Mouse (Mus musculus) neural tube, embryonic 13.5 days (tissue): ENCODE measurements around the gene Aifm3. TPM values are rescaled to one million over a fixed set of nuclear protein-coding genes. Genes with fewer than 3 reads are reported as not detected.
A peak's percentile ranks its signal among the peaks of the same experiment; 100 is the strongest.

Source experiments
- ATAC-seq: fragments of 200-750 bp; cut with Nextera tagmentation; 2 replicates; pipeline ENCODE4 v1.8.0; 2017; ENCODE audit warnings: low read depth, mild to moderate bottlenecking, moderate TSS enrichment, moderate library complexity
- H3K27ac ChIP-seq: fragments of 300-500 bp; sonication (generic); replicated peaks from 2 replicates; pipeline ENCODE4 v1.5.1; 2015; ENCODE audit warnings: moderate library complexity, mild to moderate bottlenecking, inconsistent platforms
- H3K27me3 ChIP-seq: fragments of 300-500 bp; sonication (generic); 2 replicates; pipeline ENCODE4 v1.6.1; 2015; ENCODE audit warnings: mild to moderate bottlenecking, inconsistent platforms
- H3K36me3 ChIP-seq: fragments of 300-500 bp; sonication (generic); 2 replicates; pipeline ENCODE4 v1.6.1; 2015; ENCODE audit warnings: mild to moderate bottlenecking, inconsistent platforms
- H3K4me1 ChIP-seq: fragments of 300-500 bp; sonication (generic); replicated peaks from 2 replicates; pipeline ENCODE4 v1.6.1; 2015; ENCODE audit warnings: inconsistent platforms
- H3K4me2 ChIP-seq: fragments of 300-500 bp; sonication (generic); 2 replicates; pipeline ENCODE4 v1.6.1; 2015; ENCODE audit warnings: inconsistent platforms, mild to moderate bottlenecking, moderate library complexity
- H3K4me3 ChIP-seq: fragments of 300-500 bp; sonication (generic); 2 replicates; pipeline ENCODE4 v1.5.1; 2015; ENCODE audit warnings: mild to moderate bottlenecking, inconsistent platforms
- H3K9ac ChIP-seq: fragments of 300-500 bp; sonication (generic); 2 replicates; pipeline ENCODE4 v1.6.1; 2015; ENCODE audit warnings: moderate library complexity, mild to moderate bottlenecking, inconsistent platforms
- H3K9me3 ChIP-seq: fragments of 300-500 bp; sonication (generic); 2 replicates; pipeline ENCODE4 v1.6.1; 2016; ENCODE audit warnings: inconsistent platforms
- WGBS: fragments of 180-500 bp; shearing (Covaris S2); methylation state at CpG from one replicate; pipeline ENCODE4 v1.1.7; 2015; 5-methylcytosine and 5-hydroxymethylcytosine counted together
- polyA plus RNA-seq: library from polyadenylated mRNA; unstranded; fragments of >200 nt; fragmentation: Nextera tagmentation; extraction: Ambion mirVana; gene quantifications from 2 replicates; pipeline ENCODE4 v1.2.1, GENCODE M21; 2015

Aifm3 gene
- polyA plus RNA-seq, 1 experiment from 2014 or later: 2.6 TPM

DNA sequence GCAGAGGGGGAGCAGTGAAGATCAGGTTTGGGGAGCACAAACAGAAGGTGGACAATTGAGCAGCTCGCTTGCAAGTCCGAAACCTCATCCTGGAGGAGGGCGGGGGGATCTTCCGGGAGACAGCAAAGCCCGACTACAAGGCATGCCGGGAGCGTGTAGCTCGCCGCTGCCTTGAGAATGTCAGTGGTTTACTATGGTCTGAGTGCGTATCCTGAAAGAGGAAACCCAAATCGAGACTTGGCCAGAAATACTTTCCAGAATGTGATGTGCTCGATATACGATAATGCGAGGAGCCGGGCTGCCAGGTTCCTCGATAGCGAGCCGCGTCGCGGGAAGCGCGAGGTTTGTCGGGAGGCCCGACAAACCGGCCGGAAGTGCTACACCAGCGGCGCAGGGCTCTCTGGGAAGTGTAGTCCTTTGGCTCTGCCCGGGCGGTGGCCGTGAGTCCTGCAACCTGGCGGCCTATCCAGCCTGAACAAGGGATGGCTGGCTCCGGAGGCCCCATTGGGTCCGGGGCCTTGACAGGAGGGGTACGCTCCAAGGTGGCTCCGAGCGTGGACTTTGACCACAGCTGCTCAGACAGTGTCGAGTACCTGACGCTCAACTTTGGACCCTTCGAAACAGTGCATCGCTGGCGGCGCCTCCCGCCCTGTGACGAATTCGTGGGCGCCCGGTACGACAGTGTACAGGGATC is 19.3 kb downstream of the Aifm3 start, which contains the start of gene Lztr1:
Gene Lztr1 (plus strand): TSS at position 143 of the 694 bp plus-strand sequence.
- Histone ChIP-seq H3K36me3 (peaks cover 25% of the 10 kb centered on the region), H3K4me1 (peaks cover 19% of the 10 kb centered on the region), H3K27ac (peak within 1 kb of the TSS; percentile 90), H3K9me3 (no peaks in the 10 kb centered on the region), H3K9ac (peak within 1 kb of the TSS; percentile 88), H3K4me3 (peak within 1 kb of the TSS; percentile 87), H3K4me2 (peak within 1 kb of the TSS; percentile 86), H3K27me3 (no peaks in the 10 kb centered on the region)
- WGBS: under 1% methylated on average over 50 of the region's 50 CpGs
- ATAC-seq: peak; percentile 98

DNA sequence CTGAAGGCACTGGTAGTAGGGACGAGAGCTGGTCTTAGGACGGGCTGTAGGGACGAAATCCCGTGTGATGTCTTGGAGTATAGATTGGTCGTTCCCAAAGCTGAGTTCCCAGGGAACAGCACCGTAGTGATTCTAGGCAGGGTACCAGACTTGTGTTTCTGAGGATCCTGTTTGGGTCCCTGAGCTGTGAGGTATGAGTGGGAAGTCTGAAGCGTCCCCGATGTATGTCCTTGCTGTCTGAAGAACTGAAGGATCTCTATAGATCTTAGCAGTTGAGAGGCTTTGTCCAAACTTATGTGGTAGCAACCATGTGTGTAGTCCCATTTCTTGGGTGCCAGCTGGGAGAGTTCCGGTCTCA is 19.8 kb downstream of the Aifm3 start:
- no peak; the same call in none of the 2 replicates for ATAC-seq
- Histone ChIP-seq H3K9me3 (no peaks in the 10 kb centered on the region), H3K4me2 (peak overlapping the region; percentile 86), H3K9ac (peak overlapping the region; percentile 88), H3K4me1 (peaks cover 19% of the 10 kb centered on the region), H3K4me3 (peak overlapping the region; percentile 87), H3K36me3 (peaks cover 30% of the 10 kb centered on the region), H3K27ac (peak overlapping the region; percentile 90), H3K27me3 (no peaks in the 10 kb centered on the region)
- WGBS: 11% methylated on average over 9 of the region's 9 CpGs

DNA sequence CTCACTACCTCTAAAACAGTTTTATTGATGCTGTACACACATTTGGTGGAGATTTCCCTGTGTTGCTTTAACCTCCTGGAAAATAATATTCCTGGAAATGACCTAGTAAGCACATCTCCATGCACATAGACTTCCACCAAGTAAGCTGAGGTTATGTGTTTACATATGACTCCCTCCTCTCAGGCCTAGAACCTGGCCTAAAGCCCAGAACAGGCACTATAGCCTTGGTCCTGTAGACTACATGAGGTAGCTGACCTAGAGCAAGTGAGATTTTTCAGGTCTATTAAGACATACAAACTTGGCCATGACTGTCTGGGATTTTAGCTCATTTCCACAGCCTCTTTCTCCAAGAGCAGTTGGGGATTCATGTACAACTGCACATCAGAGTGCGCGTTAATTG is 20.7 kb downstream of the Aifm3 start:
- Histone ChIP-seq H3K27ac (no peak overlapping the region), H3K4me1 (peaks cover 19% of the 10 kb centered on the region), H3K4me2 (peak overlapping the region; percentile 86), H3K9ac (peak overlapping the region; percentile 88), H3K4me3 (peak overlapping the region; percentile 87), H3K9me3 (no peaks in the 10 kb centered on the region), H3K27me3 (no peaks in the 10 kb centered on the region), H3K36me3 (peaks cover 39% of the 10 kb centered on the region)
- ATAC-seq: no peak
- WGBS: 97% methylated on average over 2 of the region's 2 CpGs

DNA sequence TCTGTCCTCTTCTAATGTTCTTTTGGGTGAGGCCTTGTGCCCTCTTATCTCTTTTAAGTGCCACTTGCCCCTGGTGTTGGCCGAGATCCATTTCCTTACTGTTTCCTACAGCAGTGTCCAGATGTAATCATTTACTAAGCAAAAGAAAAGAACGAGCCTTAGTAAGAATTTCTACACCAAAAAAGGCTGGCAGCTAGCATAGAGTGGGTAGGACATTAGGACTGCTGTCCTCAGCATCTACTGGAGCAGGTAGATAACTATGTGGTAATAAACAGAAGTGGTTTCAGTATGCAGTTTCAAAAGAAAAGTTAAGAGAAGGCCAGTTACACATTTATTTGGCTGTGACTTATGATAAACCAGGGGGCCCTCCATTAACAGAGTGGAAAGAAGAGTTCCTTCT is 21.3 kb downstream of the Aifm3 start:
- no peaks in the 10 kb centered on the region for H3K9me3 ChIP-seq
- H3K9ac ChIP-seq: 0 out of 2 replicates have a peak overlapping the region, but pooled peaks have one; percentile 2
- no peak overlapping the region for H3K4me3 ChIP-seq
- ATAC-seq: no peak
- peaks cover 19% of the 10 kb centered on the region for H3K4me1 ChIP-seq
- 0 out of 2 replicates have a peak overlapping the region, but pooled peaks have one; percentile 86 for H3K4me2 ChIP-seq
- no peak overlapping the region for H3K27ac ChIP-seq
- WGBS: 95% methylated on average over 2 of the region's 2 CpGs
- H3K27me3 ChIP-seq: no peaks in the 10 kb centered on the region
- peaks cover 44% of the 10 kb centered on the region for H3K36me3 ChIP-seq

DNA sequence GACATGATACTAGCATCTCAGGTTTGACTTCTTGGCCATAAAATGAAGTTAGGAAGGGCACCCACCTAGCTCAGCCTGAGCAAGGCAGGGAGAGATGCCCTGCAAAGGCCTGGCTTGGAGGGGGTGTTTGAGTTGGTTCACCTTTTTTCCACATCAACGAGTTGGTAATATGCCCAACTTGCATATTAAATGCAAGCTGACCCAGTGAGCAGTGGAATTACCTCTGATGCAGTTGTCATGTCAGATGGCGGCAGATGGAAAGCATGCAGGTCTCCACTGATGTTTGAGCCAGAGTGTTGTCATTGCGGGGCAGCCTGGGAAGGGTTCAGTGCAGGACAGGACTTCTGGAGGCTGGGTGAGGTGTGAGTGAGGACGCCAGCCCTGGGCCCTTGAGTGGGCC is 22.0 kb downstream of the Aifm3 start:
- no peak overlapping the region for H3K4me3 ChIP-seq
- WGBS: 96% methylated on average over 4 of the region's 4 CpGs
- H3K4me1 ChIP-seq: peaks cover 19% of the 10 kb centered on the region
- H3K9me3 ChIP-seq: no peaks in the 10 kb centered on the region
- H3K9ac ChIP-seq: no peak overlapping the region
- H3K27ac ChIP-seq: no peak overlapping the region
- no peaks in the 10 kb centered on the region for H3K27me3 ChIP-seq
- no peak overlapping the region for H3K4me2 ChIP-seq
- H3K36me3 ChIP-seq: peaks cover 52% of the 10 kb centered on the region
- ATAC-seq: no peak

DNA sequence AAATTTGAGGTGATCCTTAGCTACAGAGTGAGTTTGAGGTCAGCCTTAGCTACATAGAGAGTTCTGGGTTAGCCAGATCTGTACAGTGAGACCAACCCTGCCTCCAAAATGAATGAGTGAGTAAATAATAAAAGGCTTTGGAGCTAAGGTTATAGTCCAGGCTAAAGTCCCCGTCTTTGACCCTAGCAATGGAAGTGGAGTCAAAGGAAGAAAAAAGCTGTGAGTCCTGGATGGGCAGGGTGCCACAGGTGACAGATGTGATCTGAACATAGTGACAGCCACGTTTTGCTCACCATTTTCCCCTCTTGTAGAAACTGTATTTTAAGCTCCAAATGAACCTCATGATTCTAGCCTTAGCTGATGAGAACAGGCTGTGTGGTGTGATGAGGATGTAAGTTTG is 29.5 kb downstream of the Aifm3 start:
- Histone ChIP-seq H3K27ac (no peak overlapping the region), H3K9me3 (no peaks in the 10 kb centered on the region), H3K36me3 (peaks cover 98% of the 10 kb centered on the region), H3K4me2 (no peak overlapping the region), H3K9ac (no peak overlapping the region), H3K4me3 (no peak overlapping the region), H3K4me1 (no peaks in the 10 kb centered on the region), H3K27me3 (no peaks in the 10 kb centered on the region)
- no peak for ATAC-seq
- 88% methylated on average over 2 of the region's 2 CpGs for WGBS

DNA sequence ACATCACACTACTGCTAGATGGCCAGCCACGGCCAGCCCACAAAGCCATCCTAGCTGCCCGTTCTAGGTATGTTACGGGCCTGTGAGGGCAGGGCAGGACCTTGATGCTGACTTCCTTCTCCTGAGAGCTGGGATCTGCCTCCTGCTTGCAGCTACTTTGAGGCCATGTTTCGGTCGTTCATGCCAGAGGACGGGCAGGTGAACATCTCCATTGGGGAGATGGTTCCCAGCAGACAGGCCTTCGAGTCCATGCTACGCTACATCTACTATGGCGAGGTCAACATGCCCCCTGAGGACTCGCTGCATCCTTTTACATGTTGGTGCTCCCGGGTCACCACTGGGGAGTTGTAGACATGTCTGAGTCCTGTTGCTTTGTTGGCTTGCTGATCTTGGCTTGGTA is 34.7 kb downstream of the Aifm3 start:
- no peak for ATAC-seq
- peaks cover 98% of the 10 kb centered on the region for H3K36me3 ChIP-seq

DNA sequence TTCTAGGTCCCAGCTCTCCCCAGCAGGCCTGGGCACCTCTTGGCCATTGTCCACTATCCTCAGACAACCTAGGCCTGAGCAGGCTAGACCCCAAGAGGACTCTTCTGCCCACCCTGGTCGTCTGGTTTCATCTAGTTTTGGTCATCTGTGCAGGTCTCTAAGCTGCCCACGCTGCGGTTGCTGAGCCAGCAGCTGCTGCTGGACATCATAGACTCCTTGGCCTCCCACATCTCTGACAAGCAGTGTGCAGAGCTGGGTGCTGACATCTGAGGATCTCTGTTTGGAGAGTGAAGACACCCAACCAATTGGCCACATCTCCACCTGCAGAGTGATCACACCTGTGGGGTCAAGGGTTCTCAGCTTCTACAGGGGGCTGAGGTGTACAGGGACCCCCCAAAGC is 36.1 kb downstream of the Aifm3 start:
- H3K36me3 ChIP-seq: peaks cover 84% of the 10 kb centered on the region
- no peaks in the 10 kb centered on the region for H3K27me3 ChIP-seq
- H3K9ac ChIP-seq: no peak overlapping the region
- WGBS: 87% methylated on average over 3 of the region's 3 CpGs
- ATAC-seq: no peak
- H3K4me1 ChIP-seq: peaks cover 16% of the 10 kb centered on the region
- H3K27ac ChIP-seq: no peak overlapping the region
- H3K9me3 ChIP-seq: no peaks in the 10 kb centered on the region
- H3K4me3 ChIP-seq: no peak overlapping the region
- no peak overlapping the region for H3K4me2 ChIP-seq

More for the DNA sequence above, 34.7 kb downstream of the Aifm3 start:
- Histone ChIP-seq H3K27ac (no peak overlapping the region), H3K4me1 (peaks cover 5% of the 10 kb centered on the region), H3K9me3 (no peaks in the 10 kb centered on the region), H3K4me2 (no peak overlapping the region), H3K27me3 (no peaks in the 10 kb centered on the region), H3K9ac (no peak overlapping the region), H3K4me3 (no peak overlapping the region)
- 89% methylated on average over 11 of the region's 11 CpGs for WGBS

DNA sequence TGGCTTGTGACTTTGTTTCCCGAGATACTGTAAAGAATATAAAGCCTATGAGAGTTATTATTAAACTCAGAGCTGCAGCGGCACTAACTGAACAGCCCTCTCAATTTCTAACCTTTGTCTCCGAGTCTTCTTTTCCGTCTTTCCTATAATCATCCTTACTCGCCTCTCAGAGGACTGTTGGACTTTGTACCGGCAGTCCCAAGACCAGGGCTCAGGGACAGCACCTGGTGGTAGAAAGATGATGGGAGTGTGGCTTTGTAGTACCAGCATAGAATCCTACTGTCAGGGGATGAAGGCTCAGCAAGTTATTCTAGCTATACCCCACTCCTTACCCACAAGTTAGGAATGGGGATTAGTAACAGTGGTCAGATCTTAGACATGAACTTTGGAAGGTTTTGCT is 36.8 kb downstream of the Aifm3 start:
- no peak for ATAC-seq
- no peaks in the 10 kb centered on the region for H3K27me3 ChIP-seq
- H3K27ac ChIP-seq: no peak overlapping the region
- H3K4me1 ChIP-seq: peaks cover 16% of the 10 kb centered on the region
- peaks cover 77% of the 10 kb centered on the region for H3K36me3 ChIP-seq
- H3K4me3 ChIP-seq: no peak overlapping the region
- H3K4me2 ChIP-seq: no peak overlapping the region
- H3K9me3 ChIP-seq: no peaks in the 10 kb centered on the region
- no peak overlapping the region for H3K9ac ChIP-seq
- 91% methylated on average over 6 of the region's 6 CpGs for WGBS

DNA sequence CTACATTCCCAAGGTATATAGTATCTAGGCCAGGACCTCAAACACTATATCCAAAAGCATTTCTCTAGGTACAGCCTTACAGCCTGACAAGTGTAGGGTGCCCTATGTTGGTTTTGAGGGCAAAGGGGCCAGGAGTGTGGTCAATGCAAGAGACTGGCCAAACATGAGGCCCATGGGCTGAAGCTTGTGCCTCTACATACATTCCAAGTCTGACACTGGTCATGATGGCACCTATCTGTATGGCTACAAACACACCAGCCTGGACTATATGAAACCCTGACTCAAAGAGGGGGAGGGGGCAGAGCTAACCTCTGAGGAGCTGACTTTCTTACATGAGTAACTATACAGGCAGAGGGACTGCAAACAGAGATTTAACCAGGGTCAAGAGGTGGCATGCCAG is 38.2 kb downstream of the Aifm3 start:
- H3K4me3 ChIP-seq: no peak overlapping the region
- H3K27ac ChIP-seq: no peak overlapping the region
- peaks cover 27% of the 10 kb centered on the region for H3K4me1 ChIP-seq
- H3K9ac ChIP-seq: no peak overlapping the region
- H3K9me3 ChIP-seq: no peaks in the 10 kb centered on the region
- H3K36me3 ChIP-seq: peaks cover 63% of the 10 kb centered on the region
- H3K4me2 ChIP-seq: no peak overlapping the region
- no peak for ATAC-seq
- H3K27me3 ChIP-seq: no peaks in the 10 kb centered on the region

DNA sequence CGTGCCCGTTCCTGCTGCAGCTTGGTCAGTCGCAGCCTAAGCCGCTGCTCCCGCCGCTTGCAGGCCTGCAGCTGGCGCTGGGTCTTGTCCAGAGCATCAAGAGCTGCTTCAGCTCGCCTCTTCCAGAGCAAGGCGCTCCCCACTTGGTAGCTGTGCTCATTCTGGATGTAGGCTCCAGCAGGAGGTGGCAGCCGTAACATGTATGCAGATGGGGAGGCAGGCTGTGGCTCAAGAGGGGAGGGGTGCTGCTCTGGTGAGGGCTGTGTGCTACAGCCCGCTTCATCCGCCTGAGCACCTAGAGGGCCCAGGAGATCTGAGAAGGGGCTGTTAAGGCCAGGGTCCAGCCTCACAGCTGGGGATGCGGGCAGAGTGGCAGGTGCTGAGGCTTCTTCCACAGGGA is 38.9 kb downstream of the Aifm3 start:
- 89% methylated on average over 13 of the region's 13 CpGs for WGBS
- Histone ChIP-seq H3K9me3 (no peaks in the 10 kb centered on the region), H3K4me3 (no peak overlapping the region), H3K4me2 (no peak overlapping the region), H3K27me3 (no peaks in the 10 kb centered on the region), H3K4me1 (peaks cover 27% of the 10 kb centered on the region), H3K36me3 (peaks cover 56% of the 10 kb centered on the region), H3K9ac (no peak overlapping the region), H3K27ac (no peak overlapping the region)
- ATAC-seq: no peak

DNA sequence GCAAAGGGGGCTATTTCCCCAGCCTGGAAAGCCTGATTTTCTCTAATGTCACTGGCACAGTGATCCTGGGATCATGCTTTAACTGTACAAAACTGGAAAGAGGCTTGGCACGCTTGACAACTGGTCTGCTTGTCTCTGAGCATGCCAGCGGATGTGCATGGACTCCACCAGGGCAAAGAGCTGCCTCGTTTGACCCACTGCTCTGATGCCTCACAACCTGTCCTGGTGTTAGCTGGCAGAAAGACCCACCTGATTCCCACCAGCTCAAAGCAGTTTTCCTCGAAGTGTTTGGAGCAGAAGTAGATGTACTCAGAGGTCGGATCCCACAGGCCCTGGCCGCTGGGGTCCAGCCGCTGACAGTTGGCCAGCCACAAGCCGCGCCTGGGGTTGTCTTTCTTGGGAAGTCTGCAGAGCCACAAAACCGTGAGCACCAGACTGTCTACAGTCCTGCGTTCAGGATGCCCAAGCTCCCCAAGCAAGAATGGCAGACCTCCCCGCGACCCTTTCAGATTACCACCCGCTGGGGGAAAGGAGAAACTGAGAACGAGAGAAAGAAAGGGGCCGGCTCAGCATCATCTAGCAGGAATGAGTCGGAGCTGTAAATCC is 40.7 kb downstream of the Aifm3 start:
- WGBS: 22% methylated on average over 17 of the region's 17 CpGs
- peak; percentile 4; the same call in 1 of the 2 replicates for ATAC-seq
- H3K9me3 ChIP-seq: no peaks in the 10 kb centered on the region

More for the DNA sequence above, 40.7 kb downstream of the Aifm3 start:
- Histone ChIP-seq H3K9ac (peak overlapping the region; percentile 92), H3K27me3 (no peaks in the 10 kb centered on the region), H3K36me3 (peaks cover 40% of the 10 kb centered on the region), H3K27ac (peak overlapping the region; percentile 97), H3K4me3 (peak overlapping the region; percentile 76), H3K4me2 (peak overlapping the region; percentile 96), H3K4me1 (peaks cover 27% of the 10 kb centered on the region)
